Comparison of ENCODE assay signal across 10 mouse cellular contexts in genomic region chr6:39539679-39540155, GRCm38 (mm10). TPM values are rescaled to one million over a fixed set of nuclear protein-coding genes. Genes with fewer than 3 reads are reported as not detected.
DNase-seq lines count a peak whose midpoint lies in the region; ATAC-seq and TF ChIP-seq lines count a peak whose summit lies in the region.
"Had no signal": no experiment of that assay in that cellular context is flagged by ENCODE, and none has a peak within 500 bp of the region (broad histone marks: within the 10 kb centered on the region; RNA-seq: fewer than 3 reads in every experiment).

No protein-coding gene starts in this region.

- no peak for TF ChIP-seq CTCF in kidney, adult 2 months (conservative IDR thresholded peaks at IDR 0.05; ENCODE audit: insufficient read depth, insufficient read length, low read depth, low read length)
- TF ChIP-seq CTCF in lung, embryonic 14.5 days (IDR thresholded peaks at IDR 0.05; ENCODE audit: low read depth): no peak
- no peak for TF ChIP-seq CTCF in olfactory bulb, adult 2 months (IDR thresholded peaks at IDR 0.05; ENCODE audit: insufficient read depth, low read depth, low read length)

- H3K9ac ChIP-seq in lung, embryonic 14.5 days: no peak overlapping the region; the same call in 1 of the 2 replicates

- peak overlapping the region; percentile 42 for H3K27ac ChIP-seq in kidney, adult 2 months (ENCODE audit: insufficient read depth, low read depth, low read length)
- H3K27ac ChIP-seq in lung, embryonic 14.5 days (ENCODE audit: low read depth): peak overlapping the region; percentile 79
- 0 out of 2 replicates have a peak overlapping the region, but pooled peaks have one; percentile 12 for H3K27ac ChIP-seq in olfactory bulb, adult 2 months (ENCODE audit: insufficient read depth, low read depth, low read length)
- H3K27ac ChIP-seq: macrophage had no signal

- H3K36me3 ChIP-seq in kidney, adult 2 months (ENCODE audit: control insufficient read depth, insufficient read depth, low read length): no peaks in the 10 kb centered on the region
- no peaks in the 10 kb centered on the region for H3K36me3 ChIP-seq in lung, embryonic 14.5 days (ENCODE audit: insufficient read depth)
- H3K36me3 ChIP-seq: G1E had no signal

- peaks cover 8% of the 10 kb centered on the region; the same call in 1 of the 2 replicates for H3K4me1 ChIP-seq in kidney, adult 2 months (ENCODE audit: control insufficient read depth, insufficient read depth, low read length)
- H3K4me1 ChIP-seq in lung, embryonic 14.5 days (ENCODE audit: insufficient read depth): peaks cover 36% of the 10 kb centered on the region
- peaks cover 32% of the 10 kb centered on the region for H3K4me1 ChIP-seq in olfactory bulb, adult 2 months (ENCODE audit: control insufficient read depth, insufficient read depth, low read length)

- no peak overlapping the region; the same call in 1 of the 2 replicates for H3K4me3 ChIP-seq in kidney, adult 2 months (ENCODE audit: insufficient read depth, low read depth, low read length)
- H3K4me3 ChIP-seq in lung, embryonic 14.5 days (ENCODE audit: low read depth, low read length): no peak overlapping the region
- H3K4me3 ChIP-seq in olfactory bulb, adult 2 months (ENCODE audit: insufficient read depth, low read depth, low read length): no peak overlapping the region

- peak; percentile 25 for DNase-seq in thymus, postnatal 4 days
- DNase-seq in thymus, postnatal 25 days: no peak
- peak; percentile 86 to 88 for DNase-seq in heart, adult 9 months (ENCODE audit: low spot score in 2 of 2)
- DNase-seq in kidney, adult 2 months: peak; percentile 78
- DNase-seq in lung, embryonic 14.5 days: peak; percentile 59
- no peak for DNase-seq in frontal cortex, postnatal 10 days (ENCODE audit: low spot score in 2 of 2)
- no peak for DNase-seq in layer of hippocampus, adult 11-12 months (ENCODE audit: low spot score)

- WGBS in kidney, adult 2 months: 43% methylated on average over 7 of the region's 7 CpGs
- 8% methylated on average over 7 of the region's 7 CpGs for WGBS in lung, embryonic 14.5 days
- 36% methylated on average over 7 of the region's 7 CpGs for WGBS in olfactory bulb, adult 2 months

- peak overlapping the region; percentile 36; the same call in 1 of the 2 replicates for H3K4me2 ChIP-seq in lung, embryonic 14.5 days

- no peak for TF ChIP-seq POLR2A in kidney, adult 2 months (IDR thresholded peaks at IDR 0.05; ENCODE audit: low read depth, low read length)
- no peak for TF ChIP-seq POLR2A in olfactory bulb, adult 2 months (IDR thresholded peaks at IDR 0.05; ENCODE audit: insufficient read depth, low read depth, low read length)

- peak; percentile 19; the same call in 1 of the 2 replicates for ATAC-seq in lung, embryonic 14.5 days (ENCODE audit: insufficient read depth)

- no peaks in the 10 kb centered on the region for H3K27me3 ChIP-seq in kidney, adult 2 months (replicated peaks; ENCODE audit: control insufficient read depth, insufficient read depth, low read length)
- no peaks in the 10 kb centered on the region for H3K27me3 ChIP-seq in lung, embryonic 14.5 days (ENCODE audit: insufficient read depth, low read length)

- H3K9me3 ChIP-seq in lung, embryonic 14.5 days (ENCODE audit: low read depth, low read length): no peaks in the 10 kb centered on the region
- H3K9me3 ChIP-seq: G1E had no signal

RNA-seq across cellular contexts. Expression of gene Dennd2a, which starts 17.9 kb away (rescaled TPM):
- polyA plus RNA-seq in kidney, adult 2 months (2012; rRNA removed): 6.3 and 6.6 TPM in 2 replicates
- 30.4 and 33.1 TPM in 2 replicates for polyA plus RNA-seq in lung, embryonic 14.5 days (2014; fragmentation: Nextera tagmentation; extraction: Ambion mirVana)
- not detected in 2 replicates for polyA plus RNA-seq in olfactory bulb, adult 2 months (2012; ENCODE audit: insufficient read depth, insufficient read length, low replicate concordance, missing spikeins)
- polyA plus RNA-seq: G1E had no signal

RNA-seq across cellular contexts. Expression of gene Adck2, which starts 34.0 kb away (rescaled TPM):
- polyA plus RNA-seq in kidney, adult 2 months (2012; rRNA removed): 11.0 and 15.3 TPM in 2 replicates
- 21.8 and 22.1 TPM in 2 replicates for polyA plus RNA-seq in lung, embryonic 14.5 days (2014; fragmentation: Nextera tagmentation; extraction: Ambion mirVana)
- polyA plus RNA-seq in olfactory bulb, adult 2 months (2012; ENCODE audit: insufficient read depth, insufficient read length, low replicate concordance, missing spikeins): not detected in 2 replicates

RNA-seq across cellular contexts. Expression of gene Gm42420, which starts 45.8 kb away (rescaled TPM):
- 1.4 and 1.8 TPM in 2 replicates for polyA plus RNA-seq in kidney, adult 2 months (2012; rRNA removed)
- 0.74 and 1.0 TPM in 2 replicates for polyA plus RNA-seq in lung, embryonic 14.5 days (2014; fragmentation: Nextera tagmentation; extraction: Ambion mirVana)
- polyA plus RNA-seq in olfactory bulb, adult 2 months (2012; ENCODE audit: insufficient read depth, insufficient read length, low replicate concordance, missing spikeins): not detected in 2 replicates
- polyA plus RNA-seq: G1E, macrophage had no signal

RNA-seq across cellular contexts. Expression of gene Ndufb2, which starts 52.7 kb away (rescaled TPM):
- polyA plus RNA-seq in kidney, adult 2 months (2012; rRNA removed): 513 and 602 TPM in 2 replicates
- polyA plus RNA-seq in lung, embryonic 14.5 days (2014; fragmentation: Nextera tagmentation; extraction: Ambion mirVana): 324 and 326 TPM in 2 replicates
- polyA plus RNA-seq in olfactory bulb, adult 2 months (2012; ENCODE audit: insufficient read depth, insufficient read length, low replicate concordance, missing spikeins): not detected in 2 replicates

Comparison
In these comparisons a context has a peak if more than half of its experiments do, and no peak if none do; other contexts are left out.
1. DNase-seq: peak in thymus, postnatal 4 days (single experiment), heart, adult 9 months (2 of 2), kidney, adult 2 months (single experiment) and lung, embryonic 14.5 days (single experiment); none in thymus, postnatal 25 days (single experiment), frontal cortex, postnatal 10 days (0 of 2) and layer of hippocampus, adult 11-12 months (single experiment).
2. H3K27ac ChIP-seq: peak in every context shown above with its lines; median percentile 79 in lung, embryonic 14.5 days; 42 in kidney, adult 2 months; 12 in olfactory bulb, adult 2 months.
3. RNA of gene Adck2, which starts 34.0 kb away (polyA plus RNA-seq): 21.8 to 22.1 TPM in lung, embryonic 14.5 days and 11.0 to 15.3 TPM in kidney, adult 2 months; not detected in olfactory bulb, adult 2 months; every median in the first group is over 10 times any median in the second.